Mouse (Mus musculus): Measurements from ENCODE around the gene Arrdc5.

Arrdc5 gene

DNA sequence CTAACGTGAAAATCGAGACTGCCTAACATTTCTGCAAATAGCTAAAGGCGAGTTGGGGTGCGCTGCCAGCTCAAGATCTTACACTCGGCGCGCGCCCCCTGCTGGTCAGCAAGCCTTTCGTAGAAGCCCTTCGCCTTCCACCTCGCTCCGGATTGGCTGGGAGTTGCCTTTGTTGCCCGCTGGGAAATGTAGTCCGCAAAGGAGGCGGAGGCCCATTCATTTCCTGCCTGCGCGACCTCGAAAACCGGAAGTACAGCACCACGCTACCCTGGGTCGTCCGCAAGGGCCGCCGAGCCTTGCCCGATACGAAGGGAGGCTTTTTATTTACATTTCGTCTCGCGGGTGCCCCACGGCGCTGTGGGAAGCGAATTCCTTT is 44.2 kb downstream of the Arrdc5 start:
- DNase-seq (ENCODE audit: low read depth), result peak; percentile 96

DNA sequence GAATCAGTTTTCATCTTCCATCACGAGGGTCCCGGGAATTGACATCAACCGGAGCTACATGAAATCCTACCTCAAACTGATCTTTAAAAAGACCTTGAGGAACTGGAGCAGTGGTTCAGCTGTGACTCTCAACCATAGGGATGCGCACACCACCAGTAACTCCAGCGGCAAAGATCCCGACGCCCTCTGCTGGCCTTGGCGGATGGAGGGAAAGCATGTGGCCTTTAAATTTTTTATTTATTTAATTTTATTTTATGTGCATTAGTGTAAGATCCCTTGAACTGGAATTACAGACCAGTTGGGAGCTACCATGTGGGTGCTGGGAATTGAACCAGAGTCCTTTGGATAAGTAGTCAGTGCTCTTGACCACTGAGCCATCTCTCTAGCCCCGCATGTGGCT is 44.7 kb downstream of the Arrdc5 start:
- DNase-seq (ENCODE audit: low read depth), result no peak

DNA sequence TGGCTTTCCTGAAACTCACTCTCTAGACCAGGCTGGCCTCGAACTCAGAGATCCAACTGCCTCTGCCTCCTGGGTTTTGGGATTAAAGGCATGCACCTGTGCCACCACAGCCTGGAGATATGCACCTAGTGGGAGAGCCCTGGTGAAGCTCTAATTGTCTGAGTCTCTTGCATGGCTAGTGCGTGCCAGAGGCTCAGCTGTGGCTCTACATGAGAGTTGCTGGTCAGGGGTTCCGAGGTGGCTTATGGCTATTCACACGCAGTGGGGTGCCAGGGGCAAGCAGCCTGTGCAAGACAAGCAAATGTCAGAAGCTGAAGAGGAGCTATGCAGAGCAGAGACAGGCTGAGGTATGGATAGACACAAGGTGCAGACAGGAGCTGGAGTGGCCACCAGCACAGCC is 45.4 kb downstream of the Arrdc5 start:
- DNase-seq (ENCODE audit: low read depth), result no peak

DNA sequence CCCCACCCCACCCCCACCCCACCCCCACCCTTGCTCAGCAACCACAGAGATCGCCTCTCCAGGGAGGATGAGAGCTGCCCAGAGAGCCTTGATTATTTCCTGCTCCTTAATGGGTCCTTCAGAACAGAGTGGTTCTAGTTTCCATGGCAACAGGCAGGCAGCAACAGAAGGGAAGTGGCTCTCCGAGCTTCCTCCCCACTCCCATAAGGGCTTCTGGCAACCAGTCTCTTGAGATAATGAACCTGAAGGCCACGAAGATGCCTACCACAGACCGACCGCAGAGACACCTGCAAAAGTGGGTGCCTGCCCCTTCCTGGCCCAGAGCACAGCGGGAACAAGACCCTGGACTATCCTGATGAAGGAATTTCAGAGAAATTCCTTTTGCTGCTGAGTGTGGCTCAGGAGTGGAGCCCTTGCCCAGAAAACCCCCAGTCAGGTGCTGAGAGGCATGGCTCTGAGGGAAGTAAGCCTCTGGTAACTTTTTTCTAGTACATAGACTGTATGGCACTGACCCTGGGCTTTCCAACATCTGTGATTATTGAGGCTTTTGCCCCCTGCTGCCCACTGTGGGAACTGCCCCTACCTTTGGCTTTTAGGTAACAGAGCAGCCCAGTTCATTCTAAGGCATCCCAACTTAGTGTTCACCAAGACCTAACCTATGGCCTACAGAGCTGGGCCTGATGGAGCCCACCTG is 48.8 kb downstream of the Arrdc5 start:
- no peak for DNase-seq (ENCODE audit: low read depth)

DNA sequence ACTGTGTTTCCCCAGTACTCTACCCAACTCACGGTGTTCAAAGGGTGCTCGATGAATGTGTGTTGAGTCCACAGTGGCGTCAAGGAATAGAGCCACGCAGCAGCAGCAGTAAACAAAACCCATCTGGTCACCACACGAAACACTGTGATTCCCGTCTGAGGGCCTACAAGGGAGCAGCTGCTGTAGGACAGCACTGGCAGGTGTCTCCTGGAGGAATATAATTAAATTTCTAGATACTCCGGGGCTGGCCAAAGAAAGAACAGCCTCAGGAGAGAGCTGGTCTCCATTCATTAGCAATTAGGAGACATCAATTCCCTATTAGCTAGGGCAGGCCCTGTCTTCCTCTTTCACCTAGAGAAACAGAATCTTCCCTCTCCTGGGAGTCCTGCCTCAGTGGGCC is 54.5 kb downstream of the Arrdc5 start:
- DNase-seq (ENCODE audit: low read depth), result no peak

Measured in fibroblast of lung, adult 2 months (primary cell).